Mouse (Mus musculus) kidney, postnatal 0 days (tissue): Measurements from ENCODE around the gene Trpv6. TPM values are rescaled to one million over a fixed set of nuclear protein-coding genes. Genes with fewer than 3 reads are reported as not detected.

Experiments
- ATAC-seq: fragments of 200-750 bp; cut with Nextera tagmentation; replicated peaks from 2 replicates; pipeline ENCODE4 v1.8.0; 2017; ENCODE audit warnings: low read depth, moderate number of reproducible peaks, moderate TSS enrichment, moderate library complexity; ENCODE audit not compliant: low FRiP score
- DNase-seq: peaks from one replicate; pipeline ENCODE4 v3.0.0-alpha.2; 2016; ENCODE audit warnings: low spot score
- H3K27ac ChIP-seq: fragments of 300-500 bp; sonication (generic); 2 replicates; pipeline ENCODE4 v1.5.1; 2014; ENCODE audit warnings: mild to moderate bottlenecking
- H3K27me3 ChIP-seq: fragments of 300-500 bp; sonication (generic); 2 replicates; pipeline ENCODE4 v1.6.1; 2014; ENCODE audit warnings: low read length, mixed read lengths; ENCODE audit not compliant: insufficient read depth
- H3K36me3 ChIP-seq: fragments of 300-500 bp; sonication (generic); 2 replicates; pipeline ENCODE4 v1.6.1; 2014; ENCODE audit warnings: low read length, mixed read lengths; ENCODE audit not compliant: insufficient read depth
- H3K4me1 ChIP-seq: fragments of 300-500 bp; sonication (generic); replicated peaks from 2 replicates; pipeline ENCODE4 v1.6.1; 2014; ENCODE audit warnings: antibody characterized with exemption, low read length, mixed read lengths; ENCODE audit not compliant: insufficient read depth
- H3K4me2 ChIP-seq: fragments of 300-500 bp; sonication (generic); 2 replicates; pipeline ENCODE4 v1.6.1; 2014; ENCODE audit warnings: mild to moderate bottlenecking, low read length, moderate library complexity, mixed read lengths
- H3K4me3 ChIP-seq: fragments of 300-500 bp; sonication (generic); replicated peaks from 2 replicates; pipeline ENCODE4 v1.5.1; 2014; ENCODE audit warnings: low read depth, low read length
- H3K9ac ChIP-seq: fragments of 300-500 bp; sonication (generic); 2 replicates; pipeline ENCODE4 v1.6.1; 2014; ENCODE audit warnings: low read depth, low read length
- H3K9me3 ChIP-seq: fragments of 300-500 bp; sonication (generic); replicated peaks from 2 replicates; pipeline ENCODE4 v1.6.1; 2016; ENCODE audit warnings: low read length, inconsistent platforms, mixed read lengths
- CTCF ChIP-seq: IDR thresholded peaks from 2 replicates; pipeline ENCODE4 v1.5.1; 2016; ENCODE audit warnings: antibody characterized with exemption, low read depth, mild to moderate bottlenecking, moderate library complexity
- WGBS: fragments of 180-500 bp; shearing (Covaris S2); extraction: QIAGEN DNeasy Blood & Tissue Kit; methylation state at CpG from one replicate; pipeline ENCODE4 v1.1.7; 2014; 5-methylcytosine and 5-hydroxymethylcytosine counted together
- polyA plus RNA-seq: library from polyadenylated mRNA; unstranded; fragments of >200 nt; fragmentation: Nextera tagmentation; extraction: Ambion mirVana; gene quantifications from 2 replicates; pipeline ENCODE4 v1.2.1, GENCODE M21; 2015

Gene Trpv6
- polyA plus RNA-seq, 1 experiment from 2014 or later: 5.8 TPM

DNA sequence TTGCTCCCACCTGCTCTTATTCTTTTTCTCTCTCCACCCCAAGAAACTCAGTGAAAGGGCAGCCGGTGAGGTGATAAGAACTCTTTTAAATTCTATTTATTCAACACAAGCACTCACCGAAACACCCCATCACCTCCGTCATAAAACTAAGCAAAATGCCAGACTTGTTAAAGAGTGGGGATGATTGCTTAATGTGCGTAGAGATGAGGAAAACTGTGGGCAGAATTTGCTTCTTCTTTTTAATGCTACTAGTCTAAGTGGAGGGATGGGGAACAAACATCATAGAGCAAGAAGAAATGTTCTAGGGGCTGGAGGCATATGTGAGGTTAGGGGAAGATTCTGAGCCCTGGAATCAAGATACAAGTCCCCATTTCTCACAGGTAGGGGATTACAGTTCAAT lies 6.6 kb upstream of the Trpv6 start:
- H3K27ac ChIP-seq: no peak overlapping the region
- no peak overlapping the region for H3K4me2 ChIP-seq
- DNase-seq (no peak), ATAC-seq (no peak)
- H3K4me1 ChIP-seq: no peaks in the 10 kb centered on the region
- H3K36me3 ChIP-seq: no peaks in the 10 kb centered on the region
- 75% methylated on average over 4 of the region's 4 CpGs for WGBS
- no peak for TF ChIP-seq CTCF
- no peaks in the 10 kb centered on the region for H3K9me3 ChIP-seq
- no peaks in the 10 kb centered on the region for H3K27me3 ChIP-seq
- no peak overlapping the region for H3K9ac ChIP-seq
- H3K4me3 ChIP-seq: no peak overlapping the region

GRCm38 (mm10) chr6:41641173-41641866 lies 5.1 kb upstream of the Trpv6 start:
- H3K36me3 ChIP-seq: no peaks in the 10 kb centered on the region
- ATAC-seq (no peak), DNase-seq (no peak)
- no peak overlapping the region for H3K4me3 ChIP-seq
- no peaks in the 10 kb centered on the region for H3K4me1 ChIP-seq
- TF ChIP-seq CTCF: no peak
- no peak overlapping the region for H3K27ac ChIP-seq
- WGBS: 82% methylated on average over 6 of the region's 6 CpGs
- H3K4me2 ChIP-seq: no peak overlapping the region
- H3K9ac ChIP-seq: no peak overlapping the region
- H3K27me3 ChIP-seq: no peaks in the 10 kb centered on the region
- no peaks in the 10 kb centered on the region for H3K9me3 ChIP-seq

DNA sequence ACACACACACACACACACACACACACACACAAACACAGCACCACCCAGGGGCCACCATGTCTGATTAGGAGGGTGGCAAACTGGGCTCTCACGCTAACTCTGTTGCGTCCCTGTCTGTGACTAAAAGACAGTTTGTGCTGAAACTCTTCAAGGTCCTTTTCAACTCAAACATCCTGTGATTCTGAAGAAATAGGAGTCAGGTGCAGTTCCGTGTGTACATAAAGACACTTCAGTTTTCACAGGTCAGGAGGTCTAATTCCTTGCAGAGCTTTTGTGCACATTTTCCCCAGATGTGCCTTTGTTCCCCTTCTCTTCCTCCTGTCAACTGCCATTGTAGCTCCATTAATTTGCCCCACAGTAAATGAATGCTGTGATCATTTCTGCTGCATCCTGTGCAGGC lies 4.2 kb upstream of the Trpv6 start:
- WGBS: 69% methylated on average over 3 of the region's 3 CpGs
- H3K4me2 ChIP-seq: no peak overlapping the region
- no peaks in the 10 kb centered on the region for H3K4me1 ChIP-seq
- no peak for DNase-seq
- no peak for ATAC-seq
- no peaks in the 10 kb centered on the region for H3K9me3 ChIP-seq
- no peak overlapping the region for H3K9ac ChIP-seq
- H3K27me3 ChIP-seq: no peaks in the 10 kb centered on the region
- H3K4me3 ChIP-seq: no peak overlapping the region
- H3K36me3 ChIP-seq: no peaks in the 10 kb centered on the region
- H3K27ac ChIP-seq: no peak overlapping the region
- TF ChIP-seq CTCF: no peak

GRCm38 (mm10) chr6:41637927-41638506 lies 1.8 kb upstream of the Trpv6 start:
- Histone ChIP-seq H3K36me3 (no peaks in the 10 kb centered on the region), H3K9me3 (no peaks in the 10 kb centered on the region), H3K27ac (no peak overlapping the region), H3K4me2 (no peak overlapping the region), H3K4me3 (no peak overlapping the region), H3K4me1 (no peaks in the 10 kb centered on the region), H3K27me3 (no peaks in the 10 kb centered on the region), H3K9ac (no peak overlapping the region)
- DNase-seq (no peak), ATAC-seq (no peak)
- WGBS: 72% methylated on average over 6 of the region's 6 CpGs
- TF ChIP-seq CTCF: no peak

GRCm38 (mm10) chr6:41637393-41637792 lies 1.2 kb upstream of the Trpv6 start:
- DNase-seq (no peak), ATAC-seq (no peak)
- Histone ChIP-seq H3K27me3 (no peaks in the 10 kb centered on the region), H3K9ac (no peak overlapping the region), H3K4me3 (no peak overlapping the region), H3K36me3 (no peaks in the 10 kb centered on the region), H3K27ac (no peak overlapping the region), H3K4me2 (no peak overlapping the region), H3K4me1 (no peaks in the 10 kb centered on the region), H3K9me3 (no peaks in the 10 kb centered on the region)
- no peak for TF ChIP-seq CTCF
- WGBS: 31% methylated on average over 1 of the region's 1 CpGs

GRCm38 (mm10) chr6:41635211-41635610 lies 994 bp downstream of the Trpv6 start:
- Histone ChIP-seq H3K27ac (no peak overlapping the region), H3K9ac (no peak overlapping the region), H3K4me3 (no peak overlapping the region), H3K9me3 (no peaks in the 10 kb centered on the region), H3K27me3 (no peaks in the 10 kb centered on the region), H3K4me1 (no peaks in the 10 kb centered on the region), H3K4me2 (peak overlapping the region; percentile 39), H3K36me3 (no peaks in the 10 kb centered on the region)
- no peak for TF ChIP-seq CTCF
- ATAC-seq (no peak), DNase-seq (no peak)
- 76% methylated on average over 1 of the region's 1 CpGs for WGBS
